Mouse (Mus musculus) cortical plate, adult 2 months (tissue): ENCODE results near the gene Gm11985.

Experiments used
- CTCF ChIP-seq: fragments of 200-500 bp; IDR thresholded peaks from 2 replicates; pipeline ENCODE4 v1.5.1; 2011; ENCODE audit warnings: mild to moderate bottlenecking, control low read depth, low read length; ENCODE audit not compliant: insufficient read depth; ENCODE audit errors: extremely low read depth
- POLR2A ChIP-seq: fragments of 200-500 bp; IDR thresholded peaks from 2 replicates; pipeline ENCODE4 v1.6.1; 2011; ENCODE audit warnings: mild to moderate bottlenecking, low read length, control low read depth; ENCODE audit not compliant: insufficient read depth; ENCODE audit errors: extremely low read depth

- TF ChIP-seq CTCF (no peak), POLR2A (no peak)
Observed at GRCm38 (mm10) chr11:7230000-7230399, 41.6 kb upstream of the Gm11985 start.
